Mouse (Mus musculus) embryonic fibroblast, embryonic 13.5 days (primary cell): ENCODE results near the gene Myl6.

Source experiments
- CTCF ChIP-seq: IDR thresholded peaks from 2 replicates; pipeline ENCODE4 v1.5.1; 2011; ENCODE audit warnings: mild to moderate bottlenecking, control low read depth, low read length, moderate library complexity, borderline replicate concordance; ENCODE audit not compliant: insufficient read depth
- POLR2A ChIP-seq: IDR thresholded peaks from 2 replicates; pipeline ENCODE4 v1.6.1; 2011; ENCODE audit warnings: low read depth, mild to moderate bottlenecking, control low read depth, low read length, moderate library complexity

DNA sequence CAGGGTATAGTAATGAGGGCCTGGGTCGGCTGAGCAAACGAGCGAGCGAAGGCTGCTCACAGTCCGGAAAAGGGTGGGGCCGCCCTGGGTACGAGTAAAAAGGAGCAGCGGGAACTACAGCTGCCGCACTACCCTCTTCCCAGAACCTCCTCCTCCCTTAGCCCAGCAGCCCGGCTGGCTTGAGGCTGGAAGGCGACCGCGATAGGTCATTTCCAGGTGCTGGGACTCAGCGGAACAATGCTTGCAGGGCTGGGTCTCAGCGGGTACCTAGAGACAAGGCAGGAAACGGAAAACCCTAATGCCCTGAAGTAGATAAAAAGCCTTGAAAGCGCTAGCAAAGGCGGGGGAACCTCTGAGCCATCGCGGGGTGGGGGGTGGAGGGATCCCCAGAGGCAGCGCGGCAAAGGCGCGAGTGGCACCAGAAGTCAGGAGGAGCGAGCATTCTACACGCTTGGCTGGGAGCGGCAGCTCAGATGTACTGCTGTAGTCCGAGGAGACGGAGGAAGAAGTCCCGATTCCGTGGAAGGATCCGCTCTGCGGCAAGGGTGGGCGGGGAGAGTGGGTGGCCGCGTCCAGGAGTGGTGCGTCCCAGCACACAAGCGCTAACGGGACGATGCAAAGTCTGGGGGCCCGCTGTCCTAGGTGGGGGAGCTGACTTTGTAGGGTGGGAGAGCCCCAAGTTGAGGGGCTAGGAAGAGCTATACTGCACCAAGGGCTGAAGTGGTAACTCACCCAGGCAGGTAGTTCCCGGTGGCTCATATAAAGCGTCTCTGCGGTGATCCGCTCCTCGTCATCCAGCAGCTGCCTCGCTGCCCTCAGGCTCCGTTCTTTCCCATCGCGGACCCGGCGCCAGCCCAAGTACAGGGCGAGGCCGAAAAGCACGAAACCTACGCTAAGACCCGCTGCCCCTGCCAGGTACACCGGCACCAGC is 31.1 kb upstream of the Myl6 start:
- TF ChIP-seq POLR2A: peak; percentile 59
- TF ChIP-seq CTCF: no peak
